Mouse (Mus musculus) limb, embryonic 14.5 days (tissue): ENCODE measurements around the gene Zmynd8. TPM values are rescaled to one million over a fixed set of nuclear protein-coding genes. Genes with fewer than 3 reads are reported as not detected.

Experiments used
- ATAC-seq: fragments of 200-750 bp; cut with Nextera tagmentation; 2 replicates; pipeline ENCODE4 v1.8.0; 2017; ENCODE audit warnings: low read depth, moderate number of reproducible peaks, moderate TSS enrichment; ENCODE audit not compliant: low FRiP score
- DNase-seq: peaks from one replicate; pipeline ENCODE4 v3.0.0-alpha.2; 2015; ENCODE audit warnings: low spot score
- H3K27ac ChIP-seq: fragments of 300-500 bp; sonication (generic); replicated peaks from 2 replicates; pipeline ENCODE4 v1.5.1; 2014; ENCODE audit warnings: low read depth, mild to moderate bottlenecking, low read length, moderate library complexity, mixed read lengths
- H3K27me3 ChIP-seq: fragments of 300-500 bp; sonication (generic); 2 replicates; pipeline ENCODE4 v1.6.1; 2014; ENCODE audit warnings: low read length, mixed read lengths; ENCODE audit not compliant: control insufficient read depth, insufficient read depth
- H3K36me3 ChIP-seq: fragments of 300-500 bp; sonication (generic); 2 replicates; pipeline ENCODE4 v1.6.1; 2014; ENCODE audit warnings: mild to moderate bottlenecking, low read length, moderate library complexity, mixed read lengths; ENCODE audit not compliant: control insufficient read depth, insufficient read depth
- H3K4me1 ChIP-seq: fragments of 300-500 bp; sonication (generic); 2 replicates; pipeline ENCODE4 v1.6.1; 2014; ENCODE audit warnings: antibody characterized with exemption, low read length, mixed read lengths; ENCODE audit not compliant: control insufficient read depth, insufficient read depth
- H3K4me2 ChIP-seq: fragments of 300-500 bp; sonication (generic); replicated peaks from 2 replicates; pipeline ENCODE4 v1.6.1; 2014; ENCODE audit warnings: low read depth, mild to moderate bottlenecking, low read length, moderate library complexity; ENCODE audit not compliant: severe bottlenecking
- H3K4me3 ChIP-seq: fragments of 300-500 bp; sonication (generic); replicated peaks from 2 replicates; pipeline ENCODE4 v1.5.1; 2014; ENCODE audit warnings: low read length
- H3K9ac ChIP-seq: fragments of 300-500 bp; sonication (generic); 2 replicates; pipeline ENCODE4 v1.6.1; 2014; ENCODE audit warnings: mild to moderate bottlenecking, low read depth, low read length, moderate library complexity; ENCODE audit not compliant: severe bottlenecking
- H3K9me3 ChIP-seq: fragments of 300-500 bp; sonication (generic); 2 replicates; pipeline ENCODE4 v1.6.1; 2016; ENCODE audit warnings: low read length; ENCODE audit not compliant: control insufficient read depth
- POLR2A ChIP-seq: fragments of 200-500 bp; IDR thresholded peaks from 2 replicates; pipeline ENCODE4 v1.8.0; 2012; ENCODE audit warnings: inconsistent platforms, mild to moderate bottlenecking, moderate library complexity, borderline replicate concordance; ENCODE audit not compliant: insufficient read depth, insufficient read length; ENCODE audit errors: extremely low read depth
- WGBS: fragments of 180-500 bp; shearing (Covaris S2); extraction: QIAGEN DNeasy Blood & Tissue Kit; methylation state at CpG from one replicate; pipeline ENCODE4 v1.1.7; 2014; 5-methylcytosine and 5-hydroxymethylcytosine counted together
- polyA plus RNA-seq, 2 experiments: library from polyadenylated mRNA; depleted of rRNA in 1 of 2; stranded (reverse) in 1 of 2; unstranded in 1 of 2; fragments of >200 nt; fragmentation: Nextera tagmentation in 1 of 2; extraction: Ambion mirVana in 1 of 2; gene quantifications; 2 replicates each; pipeline versions ENCODE4 v1.2.1 to v1.2.3; 2012 to 2014

The Zmynd8 gene
- polyA plus RNA-seq, 2 experiments, result 30.2 to 49.5 TPM

DNA sequence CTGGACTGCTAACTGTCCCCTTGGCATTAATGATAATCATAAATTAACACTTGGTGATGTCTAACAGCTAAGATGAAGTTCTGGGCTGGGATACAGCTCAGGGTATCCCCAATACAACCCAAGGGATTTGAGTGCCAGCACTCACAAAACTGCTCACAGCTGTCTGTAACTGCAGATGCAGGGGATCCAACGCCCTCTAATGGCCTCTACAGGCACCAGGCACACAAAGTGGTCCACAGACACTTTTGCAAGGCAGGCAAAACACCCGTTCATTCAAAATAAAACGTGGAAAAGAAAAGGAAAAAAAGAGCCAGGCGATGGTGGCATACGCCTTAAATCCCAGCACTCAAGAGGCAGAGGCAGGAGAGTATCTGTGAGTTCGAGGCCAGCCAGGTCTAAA is 658 bp upstream of the Zmynd8 start:
- no peaks in the 10 kb centered on the region for H3K36me3 ChIP-seq
- H3K4me3 ChIP-seq, result no peak overlapping the region
- H3K9ac ChIP-seq, result no peak overlapping the region
- WGBS, result 44% methylated on average over 6 of the region's 6 CpGs
- H3K4me2 ChIP-seq, result no peak overlapping the region
- no peak for TF ChIP-seq POLR2A
- ATAC-seq, result no peak
- H3K9me3 ChIP-seq, result no peaks in the 10 kb centered on the region
- DNase-seq, result no peak
- H3K27ac ChIP-seq, result peak overlapping the region; percentile 70; the same call in 1 of the 2 replicates
- H3K27me3 ChIP-seq, result no peaks in the 10 kb centered on the region
- H3K4me1 ChIP-seq, result peaks cover 22% of the 10 kb centered on the region

DNA sequence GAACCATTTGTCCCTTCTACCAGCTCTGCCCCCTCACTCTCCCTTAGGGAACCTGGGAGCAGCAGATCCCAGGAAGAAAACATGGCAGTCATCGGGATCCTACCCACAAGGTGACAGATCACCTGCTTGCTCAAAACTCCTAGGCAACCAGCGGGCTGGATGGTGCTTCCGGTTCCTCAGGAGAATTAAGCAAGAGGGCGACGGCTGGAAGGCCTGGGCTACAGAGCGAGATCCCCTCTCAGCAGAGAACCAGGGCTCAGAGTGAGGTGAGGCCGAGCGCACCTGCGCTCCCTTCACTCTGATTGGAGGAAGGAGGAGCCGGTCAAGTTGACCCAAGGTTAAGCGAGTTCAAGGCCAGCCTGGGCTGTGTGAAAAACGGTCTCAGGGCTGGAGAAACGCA is 2.6 kb downstream of the Zmynd8 start:
- DNase-seq (no peak), ATAC-seq (no peak)
- Histone ChIP-seq H3K4me3 (no peak overlapping the region), H3K4me1 (peaks cover 22% of the 10 kb centered on the region), H3K9ac (no peak overlapping the region), H3K9me3 (no peaks in the 10 kb centered on the region), H3K27ac (no peak overlapping the region), H3K27me3 (no peaks in the 10 kb centered on the region), H3K36me3 (no peaks in the 10 kb centered on the region), H3K4me2 (no peak overlapping the region)
- TF ChIP-seq POLR2A, result no peak
- WGBS, result 70% methylated on average over 13 of the region's 13 CpGs

DNA sequence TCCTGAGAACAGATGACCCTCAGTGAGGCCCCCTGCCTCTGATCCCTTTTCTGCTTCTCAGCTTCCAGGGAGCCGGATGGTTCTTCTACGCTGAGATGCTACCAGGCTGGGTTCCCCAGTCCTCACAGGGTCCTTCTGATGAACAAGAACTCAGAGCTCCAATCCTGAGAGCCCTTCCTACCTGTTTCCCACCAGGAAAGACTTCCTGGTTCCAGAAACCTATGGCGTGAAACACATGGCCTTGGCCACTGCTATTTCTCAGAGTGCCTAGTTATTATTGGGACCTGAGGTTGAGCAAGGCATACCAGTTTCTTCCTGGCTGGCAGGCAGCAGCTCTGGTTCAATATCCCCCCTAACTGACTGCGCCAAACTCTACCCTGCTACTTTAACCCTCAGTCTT is 3.1 kb downstream of the Zmynd8 start:
- Histone ChIP-seq H3K4me3 (no peak overlapping the region), H3K27me3 (no peaks in the 10 kb centered on the region), H3K9me3 (no peaks in the 10 kb centered on the region), H3K9ac (no peak overlapping the region), H3K4me2 (no peak overlapping the region), H3K4me1 (peaks cover 17% of the 10 kb centered on the region), H3K27ac (no peak overlapping the region), H3K36me3 (no peaks in the 10 kb centered on the region)
- no peak for TF ChIP-seq POLR2A
- WGBS, result 71% methylated on average over 4 of the region's 4 CpGs
- ATAC-seq (no peak), DNase-seq (no peak)

DNA sequence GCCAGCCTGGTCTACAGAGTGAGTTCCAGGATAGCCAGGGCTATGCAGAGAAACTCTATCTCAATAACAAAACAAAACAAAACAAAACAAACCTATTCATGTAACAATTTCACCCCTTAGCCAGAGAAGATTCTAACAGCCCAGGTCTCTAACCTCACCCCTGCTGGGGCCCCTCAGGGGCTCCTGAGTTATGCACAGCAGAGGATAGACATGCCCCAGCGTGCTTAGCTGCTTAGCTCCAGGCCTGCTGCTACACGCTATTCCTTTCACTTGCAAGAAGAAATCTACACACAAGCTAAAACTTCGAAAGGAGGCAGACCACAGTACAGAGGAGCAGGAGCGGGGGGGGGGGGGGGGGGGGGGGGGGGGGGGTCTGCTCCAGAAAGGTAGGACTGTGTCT is 4.3 kb downstream of the Zmynd8 start:
- DNase-seq, result peak; percentile 71
- Histone ChIP-seq H3K4me1 (peaks cover 7% of the 10 kb centered on the region; the same call in 1 of the 2 replicates), H3K27me3 (no peaks in the 10 kb centered on the region), H3K9me3 (no peaks in the 10 kb centered on the region), H3K36me3 (no peaks in the 10 kb centered on the region), H3K9ac (no peak overlapping the region), H3K27ac (no peak overlapping the region), H3K4me3 (no peak overlapping the region), H3K4me2 (no peak overlapping the region)
- ATAC-seq, result no peak
- TF ChIP-seq POLR2A, result no peak
- WGBS, result 37% methylated on average over 2 of the region's 4 CpGs

DNA sequence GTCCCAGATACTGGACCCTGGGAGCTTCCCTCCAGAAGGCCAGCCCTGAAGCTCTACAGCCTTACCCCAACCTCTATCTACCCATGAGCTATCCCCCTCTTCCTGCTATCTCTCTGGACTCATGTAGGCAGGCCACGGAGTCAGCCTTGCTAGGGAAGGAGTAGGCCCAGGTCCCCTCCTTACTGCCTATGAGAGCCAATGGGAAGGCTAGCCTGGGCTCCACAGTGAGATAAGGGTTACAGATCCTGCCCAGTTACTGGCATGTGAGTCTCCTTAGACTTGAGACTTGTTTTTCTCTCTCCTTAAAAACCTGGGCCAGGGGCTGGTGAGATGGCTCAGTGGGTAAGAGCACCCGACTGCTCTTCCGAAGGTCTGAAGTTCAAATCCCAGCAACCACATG is 5.6 kb downstream of the Zmynd8 start:
- Histone ChIP-seq H3K4me3 (no peak overlapping the region), H3K27ac (no peak overlapping the region)

DNA sequence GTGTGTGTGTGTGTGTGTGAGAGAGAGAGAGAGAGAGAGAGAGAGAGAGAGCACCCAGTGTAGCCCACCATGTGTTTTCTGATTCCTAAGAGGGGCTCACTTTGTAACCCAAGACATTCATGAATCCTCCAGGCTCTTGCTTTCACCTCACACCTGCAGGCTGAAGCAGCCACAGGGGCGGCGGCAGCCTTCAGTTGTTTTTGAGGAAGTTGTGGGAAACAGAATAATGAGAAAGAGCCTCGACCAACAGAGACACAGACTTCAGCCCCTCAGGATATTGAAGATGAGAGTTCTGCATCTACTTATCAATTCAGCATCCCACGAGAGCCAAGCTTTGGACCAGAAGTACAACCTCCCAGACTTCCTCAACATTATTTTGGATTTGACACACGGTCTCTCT is 6.2 kb downstream of the Zmynd8 start:
- Histone ChIP-seq H3K36me3 (no peaks in the 10 kb centered on the region), H3K27ac (no peak overlapping the region), H3K4me3 (no peak overlapping the region), H3K27me3 (no peaks in the 10 kb centered on the region), H3K4me1 (peaks cover 12% of the 10 kb centered on the region), H3K9me3 (no peaks in the 10 kb centered on the region), H3K9ac (no peak overlapping the region), H3K4me2 (no peak overlapping the region)
- ATAC-seq, result no peak
- no peak for DNase-seq
- WGBS, result 54% methylated on average over 5 of the region's 5 CpGs
- TF ChIP-seq POLR2A, result no peak

More for the DNA sequence above, 5.6 kb downstream of the Zmynd8 start:
- TF ChIP-seq POLR2A, result no peak
- Histone ChIP-seq H3K9ac (no peak overlapping the region), H3K4me1 (peaks cover 6% of the 10 kb centered on the region), H3K27me3 (no peaks in the 10 kb centered on the region), H3K4me2 (no peak overlapping the region), H3K9me3 (no peaks in the 10 kb centered on the region), H3K36me3 (no peaks in the 10 kb centered on the region)
- WGBS, result 90% methylated on average over 3 of the region's 3 CpGs
- DNase-seq (no peak), ATAC-seq (no peak)
